Mouse (Mus musculus) ovary, adult 18-20 months (tissue): ENCODE measurements around the gene Gspt1.

Experiments used
- DNase-seq: peaks from one replicate; pipeline ENCODE4 v3.0.0; 2022; ENCODE audit warnings: low spot score, mixed read lengths

The Gspt1 gene

DNA sequence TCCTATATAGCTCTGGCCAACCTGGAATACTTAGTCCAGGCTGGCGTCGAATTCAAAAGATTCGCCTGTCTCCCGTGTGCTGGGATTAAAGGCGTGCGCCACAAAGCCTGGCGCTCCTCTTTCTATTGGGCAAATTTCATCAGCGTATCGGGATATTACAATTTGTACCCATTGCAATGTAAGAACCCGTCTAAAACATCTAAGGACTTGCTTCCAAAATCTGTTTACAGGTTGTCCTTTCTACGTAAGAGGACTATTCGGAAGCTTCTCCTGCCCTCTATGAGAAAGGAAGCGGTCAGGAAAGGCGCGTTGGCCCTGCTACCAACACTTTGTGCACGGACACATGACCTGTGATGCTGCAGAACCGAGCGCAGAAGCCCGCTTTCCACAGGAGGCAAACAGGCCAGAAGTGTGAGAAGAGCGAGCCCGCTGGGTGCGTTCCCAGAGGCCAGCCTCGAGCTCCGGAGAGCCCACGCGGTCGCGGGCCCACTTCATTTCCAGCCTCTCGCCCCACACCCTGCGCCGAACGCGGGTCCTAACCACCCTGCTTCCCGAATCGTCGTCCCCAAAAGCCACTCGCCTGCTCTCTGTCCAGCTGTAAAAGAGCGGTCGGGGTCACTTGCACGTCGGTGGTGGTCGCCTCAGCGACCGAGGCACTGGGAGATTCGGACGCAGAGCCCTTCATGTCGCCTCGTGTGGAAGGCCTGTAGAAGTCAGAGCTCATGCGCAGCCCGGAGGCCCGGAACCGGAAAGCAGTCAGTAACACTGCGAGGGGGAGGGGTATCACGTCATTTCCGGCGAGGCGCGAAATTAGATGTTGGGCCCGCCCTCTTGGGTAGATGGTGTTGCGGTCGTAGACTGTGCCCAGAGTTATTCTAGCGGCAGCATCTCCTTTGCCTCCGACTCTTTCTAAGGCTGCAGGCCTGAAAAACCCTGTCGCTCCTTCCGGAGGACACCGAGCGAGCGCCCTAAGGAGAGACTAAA lies 51.3 kb downstream of the Gspt1 start, which contains the start of gene Rsl1d1:
Gene Rsl1d1 (minus strand): TSS at position 761 of the 984 bp plus-strand sequence.
- DNase-seq, result peak; percentile 82

DNA sequence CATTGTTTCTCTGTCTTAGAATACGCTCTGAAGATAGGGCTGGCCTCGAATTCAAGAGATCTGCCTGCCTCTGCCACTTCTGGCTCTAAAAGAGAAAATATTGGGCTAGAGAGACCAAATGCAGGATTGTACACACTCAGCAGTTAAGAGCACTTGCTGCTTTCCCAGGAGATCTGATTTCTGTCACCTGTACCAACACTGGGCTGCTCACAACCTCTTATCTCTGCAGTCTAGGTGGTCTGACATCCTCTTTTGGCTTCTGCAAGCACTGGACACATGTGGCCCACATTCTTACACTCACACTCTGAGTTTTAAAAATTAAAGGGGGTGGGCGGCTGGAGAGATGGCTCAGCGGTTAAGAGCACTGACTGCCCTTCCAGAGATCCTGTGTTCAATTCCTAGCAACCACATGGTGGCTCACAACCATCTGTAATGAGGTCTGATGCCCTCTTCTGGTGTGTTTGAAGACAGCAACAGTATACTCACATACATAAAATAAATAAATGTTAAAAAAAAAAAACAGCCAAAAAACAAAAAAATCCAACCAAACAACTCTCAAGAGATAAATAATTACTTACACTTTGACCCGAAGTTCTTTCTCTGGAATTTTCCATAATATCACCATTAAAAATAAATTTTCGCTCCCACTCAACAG lies 52.3 kb downstream of the Gspt1 start:
- no peak for DNase-seq

DNA sequence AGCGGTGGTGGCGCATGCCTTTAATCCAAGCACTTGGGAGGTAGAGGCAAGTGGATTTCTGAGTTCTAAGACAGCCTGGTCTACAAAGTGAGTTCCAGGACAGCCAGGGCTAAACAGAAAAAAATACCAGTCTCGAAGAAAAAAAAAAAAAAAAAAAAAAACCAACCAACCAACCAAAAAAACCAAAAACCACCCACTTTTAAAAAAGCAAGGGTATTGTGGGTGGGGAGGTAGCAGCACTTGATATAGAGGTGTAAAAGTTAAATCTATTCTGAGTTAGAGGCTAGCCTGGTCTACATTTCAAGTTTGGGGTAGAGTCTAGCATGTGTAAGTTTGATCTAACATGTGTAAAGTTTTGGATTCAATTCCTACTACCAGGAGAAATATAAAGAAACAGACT lies 53.9 kb downstream of the Gspt1 start:
- DNase-seq, result no peak

DNA sequence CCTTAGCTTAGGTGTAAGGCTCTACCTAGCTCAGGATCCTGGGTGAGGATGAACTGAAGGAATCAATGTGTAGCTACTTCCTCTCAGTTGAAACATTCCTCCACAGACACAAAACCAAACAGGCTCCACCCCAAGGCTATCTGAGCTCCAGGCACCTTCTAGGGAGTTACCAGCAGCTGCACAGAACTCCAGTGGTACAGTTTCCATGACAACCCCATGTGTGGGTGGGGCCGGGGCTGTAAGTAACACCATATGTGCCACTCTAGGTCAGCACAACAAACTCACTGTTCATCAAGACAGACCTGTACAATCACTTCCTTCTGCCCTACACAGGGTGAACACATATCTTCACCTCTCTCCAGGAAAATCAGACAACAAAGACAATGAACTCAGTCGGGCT lies 55.7 kb downstream of the Gspt1 start:
- no peak for DNase-seq

DNA sequence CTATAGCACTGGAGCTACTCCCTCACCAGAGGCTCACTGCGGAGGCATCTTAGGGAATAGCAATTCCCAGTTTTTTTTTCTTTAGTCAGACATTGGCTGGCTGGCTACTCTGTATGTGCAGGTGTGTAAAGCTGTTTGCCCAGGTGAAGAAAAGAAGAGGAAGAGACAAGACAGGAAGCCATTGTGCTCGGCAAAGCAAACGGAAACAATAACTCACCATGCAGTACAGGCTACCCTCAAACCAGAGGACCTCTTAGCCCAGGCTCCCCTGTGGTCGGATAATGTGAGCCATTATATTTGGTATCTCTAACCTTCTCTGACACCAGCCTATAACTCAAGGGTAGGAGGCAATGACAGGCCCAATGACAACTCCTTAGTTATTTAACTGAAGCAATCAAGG lies 57.1 kb downstream of the Gspt1 start:
- no peak for DNase-seq

DNA sequence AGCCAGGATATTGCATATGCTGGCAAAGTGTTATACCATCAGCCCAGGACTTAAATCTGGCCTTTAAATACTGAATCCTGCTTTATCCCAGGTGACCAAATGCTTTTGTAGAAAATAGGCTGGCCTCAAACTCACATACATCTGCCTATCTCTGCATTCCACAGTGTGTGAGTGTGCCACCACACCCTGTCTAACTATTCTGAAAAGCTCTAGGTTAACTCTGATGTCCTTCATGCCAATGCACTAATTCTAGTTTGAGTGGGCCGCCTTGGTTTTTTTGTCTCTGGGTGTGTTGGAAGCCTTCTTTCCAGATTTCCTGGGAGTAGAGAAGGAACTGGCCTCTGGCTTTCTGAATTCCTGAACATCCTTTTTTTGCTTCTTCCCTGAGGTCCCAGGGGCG lies 60.9 kb downstream of the Gspt1 start:
- DNase-seq, result no peak

DNA sequence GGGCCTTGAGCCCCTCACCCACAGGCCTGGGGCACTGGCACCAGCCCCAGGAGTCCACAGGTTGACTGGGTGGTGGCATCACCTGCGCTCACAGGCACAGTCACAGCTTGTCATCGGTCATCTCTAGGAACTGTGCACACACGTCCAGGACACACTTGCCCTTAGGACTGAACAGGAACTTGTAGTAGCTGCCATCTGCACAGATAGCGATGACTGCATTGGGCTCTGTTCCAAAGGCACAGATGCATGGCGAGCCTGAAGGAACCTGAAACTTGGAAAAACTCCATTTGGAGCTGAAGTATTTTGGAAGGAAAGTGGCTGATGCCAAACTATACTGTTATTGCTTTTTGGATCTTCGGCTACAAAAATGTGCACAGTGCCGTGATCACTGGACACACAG lies 64.0 kb downstream of the Gspt1 start:
- no peak for DNase-seq

DNA sequence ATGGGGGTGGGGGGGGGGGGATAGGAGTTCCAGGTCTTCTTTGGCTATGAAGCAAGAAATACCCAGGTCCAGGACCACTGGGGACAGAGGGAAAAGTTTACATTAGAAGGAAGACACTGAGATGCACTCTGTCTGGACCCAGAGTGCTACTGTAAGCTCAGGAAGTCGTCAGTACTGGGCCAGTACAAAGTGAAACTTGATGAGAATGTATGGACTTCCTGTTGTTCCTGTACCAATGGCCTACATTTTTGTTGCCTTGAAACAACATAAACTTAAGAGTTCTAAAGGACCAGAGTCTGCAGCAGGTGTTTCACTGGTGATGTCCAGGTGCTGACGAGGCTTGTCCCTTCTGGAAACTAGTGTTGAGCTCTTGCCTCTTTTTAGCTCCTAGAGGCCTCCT lies 76.7 kb downstream of the Gspt1 start:
- no peak for DNase-seq

DNA sequence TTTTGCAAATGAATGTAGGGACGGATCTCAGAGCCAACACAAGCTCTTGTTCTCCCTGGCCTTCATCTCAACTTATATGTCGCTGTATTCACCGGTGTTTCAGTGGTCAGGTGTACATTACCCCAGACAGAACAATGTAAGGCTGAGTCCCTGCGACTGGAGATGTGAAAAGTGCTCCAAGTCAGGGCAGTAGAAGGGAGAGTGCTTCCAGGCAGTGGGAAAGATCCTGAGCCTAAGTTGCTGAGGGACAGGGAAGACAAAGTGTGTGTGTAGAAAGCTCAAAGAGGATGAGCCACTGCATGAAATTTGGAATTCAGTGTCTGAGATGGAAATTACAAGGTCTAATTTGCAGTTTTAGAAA lies 77.3 kb downstream of the Gspt1 start:
- no peak for DNase-seq

DNA sequence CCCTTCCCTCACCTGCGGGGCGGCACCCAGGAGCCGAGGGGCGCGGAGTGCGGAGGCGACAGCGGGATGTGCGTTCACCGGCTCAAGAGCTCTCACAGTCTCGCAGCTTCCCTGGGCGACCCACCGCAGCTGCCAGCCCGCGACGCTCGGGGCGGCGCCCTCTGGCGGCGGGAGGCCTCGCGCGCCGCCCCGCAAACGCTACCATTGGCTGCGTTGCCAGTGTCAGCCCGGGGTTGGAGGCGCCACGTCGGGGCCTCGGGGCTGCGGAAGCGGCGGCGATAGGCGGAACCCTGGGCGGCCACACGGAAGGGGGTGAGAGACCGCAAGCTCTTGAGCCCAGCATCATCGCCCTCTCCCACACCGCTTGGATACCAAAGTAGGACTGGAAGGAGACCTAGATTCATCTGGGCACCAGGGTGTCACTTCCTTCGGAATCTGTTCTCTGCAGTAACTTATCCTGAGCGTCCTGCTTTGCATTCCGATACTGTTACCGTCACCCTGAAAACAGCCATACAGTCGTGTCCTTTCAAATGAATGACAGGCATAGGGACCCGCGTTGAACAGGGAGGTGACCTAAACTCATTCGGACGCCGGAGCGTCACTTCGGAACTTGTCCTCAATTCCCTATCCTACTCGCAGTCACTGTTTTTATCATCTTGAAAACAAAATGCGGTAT lies 77.8 kb downstream of the Gspt1 start, which contains the start of gene Zc3h7a:
Gene Zc3h7a (minus strand): TSS at position 186 of the 676 bp plus-strand sequence.
- peak; percentile 84 for DNase-seq

DNA sequence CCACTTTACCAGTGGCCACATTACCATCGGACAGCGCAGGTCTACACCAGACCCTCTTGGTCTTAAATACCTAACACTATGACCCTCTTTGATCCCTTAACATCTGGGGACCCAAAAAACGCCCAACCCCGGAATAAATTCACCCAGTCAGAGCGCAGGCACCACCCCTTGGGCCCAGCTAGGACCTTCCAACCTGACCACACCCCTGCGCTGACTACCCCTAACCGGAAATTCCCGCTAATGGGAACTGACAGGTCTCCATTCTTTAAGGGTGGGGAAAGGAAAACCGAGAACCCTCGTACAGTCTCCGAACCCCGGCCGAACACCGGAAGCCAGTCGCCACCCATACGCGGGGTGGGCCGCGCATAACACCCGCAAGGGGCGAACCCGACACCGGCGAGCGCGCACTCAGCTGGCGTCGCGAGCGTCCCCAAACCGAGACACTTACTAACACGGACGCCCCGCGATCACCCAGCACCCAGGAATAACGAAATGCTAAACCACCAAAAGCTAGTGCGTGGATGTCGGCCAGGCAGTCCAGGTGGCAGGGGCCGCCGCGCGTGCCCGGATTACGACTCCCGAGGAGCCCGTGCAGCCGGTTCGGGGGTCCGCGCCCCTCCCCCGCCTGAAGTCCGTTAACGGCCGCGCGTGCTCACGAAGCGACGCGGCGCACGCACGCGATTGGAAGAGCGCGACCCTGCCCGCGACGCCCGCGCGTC lies 78.5 kb downstream of the Gspt1 start:
- DNase-seq, result peak; percentile 47

DNA sequence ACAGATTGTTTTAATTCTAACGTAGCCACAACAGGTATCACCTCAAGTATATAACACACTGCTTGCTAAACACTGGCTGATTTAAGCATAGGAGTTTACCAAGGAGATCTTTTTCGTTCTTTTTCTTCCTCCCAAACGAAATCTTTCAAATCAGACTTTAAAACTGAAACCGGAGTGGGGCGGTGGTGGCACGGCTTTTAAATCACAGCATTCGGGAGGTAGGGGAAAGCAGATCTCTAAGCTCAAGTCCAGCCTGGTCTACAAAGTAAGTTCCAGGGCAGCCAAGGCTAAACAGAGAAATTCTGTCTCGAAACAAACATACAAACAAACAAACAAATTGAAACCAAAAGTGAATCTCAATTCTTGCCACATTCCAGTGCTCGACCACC lies 79.0 kb downstream of the Gspt1 start:
- no peak for DNase-seq

DNA sequence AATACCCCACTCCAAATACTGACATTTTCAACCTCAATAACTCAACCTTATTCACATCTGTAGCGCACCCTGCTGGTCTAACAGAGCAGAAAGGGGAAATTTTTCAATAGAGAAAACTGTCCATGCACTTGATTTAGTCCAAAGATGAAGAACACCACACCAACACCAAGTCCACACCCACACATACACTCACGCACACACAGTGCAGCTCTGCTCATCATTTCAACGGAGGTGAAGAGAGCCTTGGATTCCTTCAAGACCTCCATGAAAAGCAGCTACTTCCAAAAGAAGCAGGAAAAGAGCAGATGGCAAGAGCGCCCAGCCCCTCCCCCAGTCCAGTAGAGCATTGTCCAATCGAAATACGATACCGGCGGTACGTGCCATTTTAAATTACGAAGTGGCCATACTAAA lies 79.4 kb downstream of the Gspt1 start:
- no peak for DNase-seq

DNA sequence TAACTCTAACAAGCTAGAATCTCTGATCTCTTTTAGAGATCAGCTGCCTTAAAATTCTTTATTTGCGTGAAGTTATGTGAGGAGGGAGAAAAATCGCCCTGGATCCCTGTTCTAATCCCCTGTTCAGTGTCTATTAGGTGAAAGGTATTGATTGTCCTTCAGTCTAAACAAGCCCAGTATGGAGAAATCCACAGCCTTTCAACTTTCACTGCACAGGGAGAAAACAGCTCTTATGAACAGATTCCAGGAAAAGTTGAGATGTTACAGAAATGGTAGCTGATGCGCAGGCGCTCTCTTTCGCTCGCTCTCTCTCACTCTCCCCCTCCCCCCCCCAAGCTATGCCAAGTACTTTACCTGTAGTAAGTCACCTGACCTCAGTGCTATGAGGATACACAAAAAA lies 82.4 kb downstream of the Gspt1 start:
- no peak for DNase-seq
